ENCODE assay signal across 18 mouse cellular contexts in the genomic region with DNA sequence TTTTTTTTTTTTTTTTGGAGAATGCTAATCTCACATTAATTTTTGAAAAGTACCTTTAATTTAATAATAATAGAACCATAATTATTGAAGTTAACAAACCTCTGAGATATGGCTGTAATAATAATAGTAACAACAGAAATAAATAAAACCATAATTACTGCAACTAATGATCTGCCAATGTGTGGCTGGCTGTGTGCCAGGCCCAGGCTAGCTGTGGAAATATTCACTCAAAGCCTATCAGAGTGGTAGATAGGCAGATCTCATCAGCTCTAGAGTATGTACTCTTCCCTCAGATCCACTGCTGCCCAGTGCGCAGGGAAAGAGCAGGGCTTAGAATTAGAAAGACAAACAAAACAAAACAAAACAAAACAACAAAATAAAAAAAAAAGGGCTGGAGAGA.
"Had no signal": no experiment of that assay in that cellular context is flagged by ENCODE, and none has a peak within 500 bp of the region (broad histone marks: within the 10 kb centered on the region; RNA-seq: fewer than 3 reads in every experiment).

No protein-coding gene starts in this region.

- H3K4me3 ChIP-seq: lung, embryonic 15.5 days; megakaryocyte, embryonic 14.5 days; midbrain, embryonic 13.5 days; midbrain, embryonic 15.5 days; neural tube, embryonic 12.5 days; stomach, embryonic 15.5 days had no signal

- H3K27me3 ChIP-seq: lung, embryonic 15.5 days; megakaryocyte, embryonic 14.5 days; midbrain, embryonic 13.5 days; midbrain, embryonic 15.5 days; neural tube, embryonic 12.5 days; stomach, embryonic 15.5 days had no signal

- H3K9me3 ChIP-seq: lung, embryonic 15.5 days; midbrain, embryonic 13.5 days; midbrain, embryonic 15.5 days; neural tube, embryonic 12.5 days; stomach, embryonic 15.5 days had no signal

- H3K4me1 ChIP-seq: lung, embryonic 15.5 days; megakaryocyte, embryonic 14.5 days; midbrain, embryonic 13.5 days; midbrain, embryonic 15.5 days; neural tube, embryonic 12.5 days; stomach, embryonic 15.5 days had no signal

- H3K9ac ChIP-seq: liver, postnatal 0 days; lung, embryonic 15.5 days; midbrain, embryonic 13.5 days; midbrain, embryonic 15.5 days; neural tube, embryonic 12.5 days; stomach, embryonic 15.5 days had no signal

- DNase-seq: liver, postnatal 0 days; lung, adult 2 months; lung, postnatal 14 days; lung, postnatal 36 days; right cerebral cortex, postnatal 25 days; thymus, adult 2 months; thymus, postnatal 25 days; thymus, postnatal 4 days had no signal

- H3K4me2 ChIP-seq: lung, embryonic 15.5 days; midbrain, embryonic 11.5 days; midbrain, embryonic 13.5 days; midbrain, embryonic 15.5 days; neural tube, embryonic 12.5 days; stomach, embryonic 15.5 days had no signal

- ATAC-seq: liver, postnatal 0 days; lung, postnatal 0 days; midbrain, embryonic 13.5 days; midbrain, embryonic 15.5 days had no signal

- H3K27ac ChIP-seq: lung, embryonic 15.5 days; macrophage; midbrain, embryonic 13.5 days; midbrain, embryonic 15.5 days; neural tube, embryonic 12.5 days; stomach, embryonic 15.5 days; stomach, postnatal 0 days had no signal

- H3K36me3 ChIP-seq: lung, embryonic 15.5 days; midbrain, embryonic 13.5 days; midbrain, embryonic 15.5 days; neural tube, embryonic 12.5 days; stomach, embryonic 15.5 days had no signal
